Mouse (Mus musculus): ENCODE results near the gene Gm14326. TPM values are rescaled to one million over a fixed set of nuclear protein-coding genes. Genes with fewer than 3 reads are reported as not detected.

Gm14326 gene
- 0.55 and 5.8 TPM in 2 replicates for polyA plus RNA-seq (2012; rRNA removed; ENCODE audit: low replicate concordance)

DNA sequence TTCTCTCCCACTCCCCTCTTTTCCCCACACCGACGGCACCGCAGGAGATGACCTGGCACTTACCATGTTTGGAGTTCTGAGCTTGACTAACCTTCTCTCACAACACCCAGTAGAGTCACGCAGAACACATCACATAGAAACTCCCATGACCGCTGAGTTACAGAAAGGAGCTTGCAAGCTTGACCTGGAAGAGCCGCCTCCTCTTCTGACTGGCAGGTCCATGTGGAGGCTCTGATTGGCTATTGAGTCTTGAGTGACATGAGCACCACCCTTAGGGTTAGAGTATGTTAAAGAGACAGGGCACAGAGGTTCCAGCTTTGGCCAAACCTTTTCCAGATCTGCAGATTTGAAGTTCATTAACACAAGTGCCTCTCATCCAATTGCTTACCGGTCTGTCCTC lies at the start of gene Gm14326:
Gene Gm14326 (minus strand): TSS at position 153 of the 400 bp plus-strand sequence.

DNA sequence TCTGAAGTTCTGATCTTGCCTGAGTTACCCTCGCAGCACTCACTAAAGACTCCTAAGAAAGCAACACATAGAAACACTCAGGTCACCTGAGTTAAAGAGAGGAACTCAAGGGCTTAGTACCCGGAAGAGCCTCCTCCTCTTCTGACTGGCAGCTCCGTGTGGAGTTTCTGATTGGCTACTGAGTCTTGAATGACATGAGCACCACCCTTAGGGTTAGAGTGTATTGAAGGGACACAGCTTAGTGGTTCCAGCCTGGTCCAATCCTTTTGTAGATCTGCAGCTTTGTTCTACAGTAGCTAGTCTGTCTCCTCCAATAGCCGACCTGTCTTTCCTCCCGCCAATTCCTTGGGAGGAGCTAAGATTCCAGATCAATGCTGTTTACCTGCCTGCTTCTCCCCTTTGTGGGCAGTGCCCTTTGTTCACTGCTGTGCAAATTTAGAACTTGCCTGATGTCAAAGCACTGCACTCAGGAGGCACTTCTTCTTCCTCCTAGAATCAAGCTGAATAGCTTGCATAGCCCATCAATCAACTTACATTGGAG lies 31.5 kb downstream of the Gm14326 start, which contains the start of gene Zfp972:
Gene Zfp972 (minus strand): TSS at position 51 of the 541 bp plus-strand sequence.

DNA sequence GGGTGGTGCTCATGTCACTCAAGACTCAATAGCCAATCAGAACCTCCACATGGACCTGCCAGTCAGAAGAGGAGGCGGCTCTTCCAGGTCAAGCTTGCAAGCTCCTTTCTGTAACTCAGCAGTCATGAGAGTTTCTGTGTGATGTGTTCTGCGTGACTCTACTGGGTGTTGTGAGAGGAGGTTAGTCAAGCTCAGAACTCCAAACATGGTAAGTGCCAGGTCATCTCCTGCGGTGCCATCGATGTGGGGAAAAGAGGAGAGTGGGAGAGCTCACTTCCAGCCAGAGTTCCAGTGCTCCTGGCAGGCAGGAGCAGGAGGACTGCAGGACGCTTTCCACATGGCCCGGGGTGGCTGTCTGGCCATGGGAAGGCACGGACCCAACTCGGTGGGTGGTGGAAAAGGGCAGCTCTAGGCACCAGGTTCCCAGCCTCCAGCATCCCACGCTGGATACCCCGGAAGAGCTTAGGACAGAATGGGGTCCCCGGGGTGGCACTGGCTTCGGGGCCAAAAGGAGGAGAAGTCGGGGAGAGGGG lies 60.0 kb downstream of the Gm14326 start, which contains the start of gene Gm14327:
Gene Gm14327 (plus strand): TSS at position 51 of the 533 bp plus-strand sequence.

Other genes starting within 250 kb of the Gm14326 start
- 2.1 TPM in 1 of 2 replicates, not detected in the other for gene Gm14322, start 198.0 kb downstream of the Gm14326 start, polyA plus RNA-seq (2012; rRNA removed; ENCODE audit: low replicate concordance)
- gene Gm14325, start 117.0 kb downstream of the Gm14326 start, polyA plus RNA-seq (2012; rRNA removed; ENCODE audit: low replicate concordance), result 3.9 and 8.3 TPM in 2 replicates
- gene Gm14327, start 60.2 kb downstream of the Gm14326 start, polyA plus RNA-seq (2012; rRNA removed; ENCODE audit: low replicate concordance), result 0.33 and 1.5 TPM in 2 replicates
- not detected in 2 replicates for gene Zfp972, start 31.7 kb downstream of the Gm14326 start, polyA plus RNA-seq (2012; rRNA removed; ENCODE audit: low replicate concordance)
- gene Zfp971, start 66.0 kb upstream of the Gm14326 start, polyA plus RNA-seq (2012; rRNA removed; ENCODE audit: low replicate concordance), result 0.22 and 1.8 TPM in 2 replicates
- gene Zfp931, start 121.2 kb upstream of the Gm14326 start, polyA plus RNA-seq (2012; rRNA removed; ENCODE audit: low replicate concordance), result 0.66 and 2.8 TPM in 2 replicates
- 0.22 TPM in 1 of 2 replicates, not detected in the other for gene Phactr3, start 161.7 kb upstream of the Gm14326 start, polyA plus RNA-seq (2012; rRNA removed; ENCODE audit: low replicate concordance)

Data from mammary gland, adult 2 months (tissue).